Mouse (Mus musculus): Measurements from ENCODE around the gene Samd13. TPM values are rescaled to one million over a fixed set of nuclear protein-coding genes. Genes with fewer than 3 reads are reported as not detected.

The Samd13 gene
- polyA plus RNA-seq, 1 experiment from 2014 or later, result 0.31 TPM

DNA sequence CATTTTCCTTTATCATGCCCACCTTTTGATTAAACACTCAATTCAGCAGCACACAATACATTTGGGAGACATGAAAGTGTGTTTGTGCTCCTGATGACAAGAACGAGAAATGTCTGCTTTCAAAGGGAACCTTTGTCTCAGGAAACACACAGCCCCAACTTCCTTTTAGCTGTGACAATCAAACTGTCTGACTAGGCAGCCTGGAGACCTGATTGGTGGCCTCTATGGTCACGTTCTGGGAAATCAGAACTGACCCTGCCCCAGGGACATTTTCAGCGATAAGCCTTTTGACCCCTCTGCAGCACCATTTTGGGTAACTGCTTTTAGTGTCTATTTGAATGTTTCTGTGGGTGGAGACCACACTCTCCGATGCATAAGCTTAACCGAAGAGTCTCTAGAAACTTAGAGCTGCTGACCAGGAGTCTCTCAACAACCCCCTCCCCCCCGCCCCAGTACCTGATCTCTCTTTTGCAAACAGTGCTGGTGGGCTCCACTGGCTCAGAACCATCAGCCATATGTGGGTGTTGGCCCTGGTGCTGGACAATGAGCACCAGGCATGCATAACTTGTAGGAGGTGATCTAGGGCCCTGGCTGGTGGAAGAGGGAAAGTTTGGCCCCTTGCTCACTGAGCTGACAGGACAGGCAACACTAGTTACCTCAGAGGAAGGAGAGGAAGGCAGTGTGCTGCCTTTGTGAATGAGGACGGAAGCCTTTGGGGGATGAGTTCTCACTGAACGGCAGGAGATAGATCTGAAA lies 57.0 kb downstream of the Samd13 start:
- Histone ChIP-seq H3K9ac (no peak overlapping the region), H3K4me3 (no peak overlapping the region), H3K36me3 (replicated peaks) (no peaks in the 10 kb centered on the region), H3K4me1 (no peaks in the 10 kb centered on the region), H3K9me3 (no peaks in the 10 kb centered on the region), H3K4me2 (no peak overlapping the region), H3K27me3 (replicated peaks) (no peaks in the 10 kb centered on the region), H3K27ac (no peak overlapping the region)
- ATAC-seq (replicated peaks), result no peak
- WGBS, result 66% methylated on average over 8 of the region's 8 CpGs

DNA sequence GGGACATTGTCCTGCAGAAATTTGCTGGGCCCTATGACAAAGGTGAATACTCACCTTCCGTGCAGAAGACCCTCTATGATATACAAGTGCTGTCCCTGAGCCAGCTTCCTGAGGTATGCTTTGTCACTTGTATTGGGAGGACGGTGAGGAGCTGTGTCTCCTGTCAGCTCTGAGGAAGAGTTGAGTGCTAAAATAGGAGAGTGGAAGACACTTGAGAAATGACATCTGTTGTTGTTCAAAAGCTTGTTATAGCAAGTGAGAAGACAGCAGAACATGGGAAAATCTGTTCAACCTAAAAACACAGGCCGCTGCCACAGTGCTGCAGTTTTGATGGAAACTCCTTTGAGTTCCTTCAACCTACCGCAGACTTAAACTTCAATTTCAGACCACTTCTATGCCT lies 59.6 kb downstream of the Samd13 start:
- no peak overlapping the region for H3K4me3 ChIP-seq
- H3K4me1 ChIP-seq, result no peaks in the 10 kb centered on the region
- H3K9ac ChIP-seq, result no peak overlapping the region
- ATAC-seq (replicated peaks), result no peak
- no peaks in the 10 kb centered on the region for H3K36me3 ChIP-seq (replicated peaks)
- WGBS, result 92% methylated on average over 4 of the region's 4 CpGs
- no peak overlapping the region for H3K4me2 ChIP-seq
- H3K27ac ChIP-seq, result no peak overlapping the region
- no peaks in the 10 kb centered on the region for H3K27me3 ChIP-seq (replicated peaks)
- no peaks in the 10 kb centered on the region for H3K9me3 ChIP-seq

DNA sequence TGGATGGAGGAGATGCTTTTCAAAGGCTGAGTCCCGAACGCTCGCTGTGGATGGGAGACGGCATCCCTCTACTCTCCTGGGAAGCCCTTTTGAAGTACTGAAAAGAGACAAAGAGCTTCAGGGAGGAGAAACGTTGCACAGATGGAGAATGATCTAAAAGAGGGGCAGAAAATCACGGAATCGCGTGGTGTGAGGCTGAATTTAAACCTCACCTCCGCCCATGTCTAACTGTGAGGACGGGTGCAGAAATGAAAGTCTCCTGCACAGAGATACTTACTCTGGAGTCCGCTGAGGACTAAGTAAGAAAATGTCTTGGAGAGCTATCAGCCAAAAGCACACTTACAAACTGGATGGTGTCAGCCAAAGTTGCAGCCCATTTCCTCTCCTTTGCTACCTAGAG lies 63.4 kb downstream of the Samd13 start:
- ATAC-seq (replicated peaks), result no peak
- WGBS, result 79% methylated on average over 11 of the region's 11 CpGs
- H3K4me3 ChIP-seq, result no peak overlapping the region

DNA sequence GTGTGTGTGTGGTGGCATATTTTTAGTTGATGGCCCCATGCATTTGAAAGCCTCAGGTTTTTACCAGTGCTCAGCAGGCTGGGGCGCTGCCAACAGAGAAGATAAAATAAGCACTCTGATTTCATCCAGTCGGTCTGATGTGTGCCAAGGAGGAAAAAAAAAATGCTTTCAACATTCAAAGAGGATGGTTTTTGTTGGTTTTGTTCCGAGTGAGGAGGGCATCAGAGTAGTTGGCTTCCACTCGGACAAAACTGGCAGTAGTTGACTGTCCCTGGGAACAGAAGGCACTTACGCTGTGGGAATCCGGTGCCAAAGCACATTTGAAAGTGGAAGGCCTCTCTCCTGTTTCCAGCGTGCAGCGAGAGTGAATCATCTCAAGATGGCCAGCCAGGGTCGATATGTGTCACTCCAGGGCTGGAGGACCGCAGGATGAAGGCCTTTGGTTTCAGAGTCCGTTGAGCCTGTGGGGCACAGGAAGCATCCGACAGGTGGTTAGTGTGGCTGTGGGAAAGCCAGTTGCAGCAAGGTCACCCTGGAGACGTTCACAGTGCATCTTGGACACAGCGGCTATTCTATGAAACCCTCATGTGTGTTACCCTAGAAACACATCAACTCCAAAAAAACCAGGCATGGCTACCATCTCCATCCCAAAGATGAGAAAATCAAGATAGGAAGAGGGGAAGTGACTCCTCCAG lies 64.7 kb downstream of the Samd13 start:
- 0 out of 2 replicates have a peak overlapping the region, but pooled peaks have one; percentile 15 for H3K27ac ChIP-seq
- ATAC-seq (replicated peaks), result no peak
- no peaks in the 10 kb centered on the region for H3K36me3 ChIP-seq (replicated peaks)
- H3K9me3 ChIP-seq, result no peaks in the 10 kb centered on the region
- H3K27me3 ChIP-seq (replicated peaks), result no peaks in the 10 kb centered on the region
- H3K4me2 ChIP-seq, result no peak overlapping the region
- no peak overlapping the region for H3K9ac ChIP-seq
- 84% methylated on average over 14 of the region's 14 CpGs for WGBS
- no peak overlapping the region for H3K4me3 ChIP-seq
- H3K4me1 ChIP-seq, result no peaks in the 10 kb centered on the region

More for the DNA sequence above, 63.4 kb downstream of the Samd13 start:
- Histone ChIP-seq H3K9me3 (no peaks in the 10 kb centered on the region), H3K27ac (no peak overlapping the region), H3K36me3 (replicated peaks) (no peaks in the 10 kb centered on the region), H3K4me2 (no peak overlapping the region), H3K4me1 (no peaks in the 10 kb centered on the region), H3K27me3 (replicated peaks) (no peaks in the 10 kb centered on the region), H3K9ac (no peak overlapping the region)

DNA sequence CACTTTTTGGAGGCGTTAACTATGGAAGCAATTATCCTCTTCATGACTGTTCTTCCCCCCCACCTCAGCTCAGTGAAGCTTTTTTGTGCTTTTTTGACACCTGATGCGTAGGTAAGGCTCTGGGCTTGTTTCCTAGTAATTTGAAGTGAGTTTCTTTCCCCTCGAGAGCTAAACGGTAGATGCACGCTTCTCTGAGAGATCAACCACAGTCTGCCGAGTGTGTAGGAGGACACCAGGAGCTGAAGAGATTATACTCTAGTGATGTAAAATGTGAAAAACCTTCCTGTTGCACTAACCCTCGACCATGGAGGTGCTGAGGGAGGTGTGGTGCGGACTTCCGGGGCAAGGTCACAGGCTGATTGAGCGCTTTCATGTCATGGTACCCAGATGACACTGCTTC lies 65.3 kb downstream of the Samd13 start:
- Histone ChIP-seq H3K4me2 (no peak overlapping the region), H3K9ac (no peak overlapping the region), H3K9me3 (no peaks in the 10 kb centered on the region), H3K36me3 (replicated peaks) (no peaks in the 10 kb centered on the region), H3K4me3 (no peak overlapping the region), H3K27me3 (replicated peaks) (no peaks in the 10 kb centered on the region), H3K4me1 (no peaks in the 10 kb centered on the region), H3K27ac (no peak overlapping the region)
- 89% methylated on average over 10 of the region's 10 CpGs for WGBS
- no peak for ATAC-seq (replicated peaks)

DNA sequence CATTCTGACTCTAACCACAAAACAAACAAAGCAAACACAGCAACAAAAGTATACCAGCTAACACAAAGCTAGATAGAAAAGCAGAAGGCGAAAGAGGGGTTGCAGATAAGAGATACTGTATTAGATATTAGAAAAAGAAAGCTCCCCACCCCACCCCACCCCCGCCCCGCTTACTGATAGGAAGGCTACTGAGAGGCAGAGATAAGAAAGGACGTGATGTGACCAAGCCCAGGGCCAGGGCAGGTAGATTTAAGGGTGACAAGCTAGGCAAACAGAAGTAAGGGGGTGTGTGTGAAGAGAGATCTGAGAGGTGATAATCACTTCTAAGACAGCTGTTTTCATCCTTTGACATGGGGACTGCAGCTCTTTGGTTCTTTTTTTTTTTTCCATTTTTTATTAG lies 67.0 kb downstream of the Samd13 start:
- Histone ChIP-seq H3K9ac (no peak overlapping the region), H3K9me3 (no peaks in the 10 kb centered on the region), H3K4me1 (no peaks in the 10 kb centered on the region), H3K4me3 (no peak overlapping the region), H3K36me3 (replicated peaks) (no peaks in the 10 kb centered on the region), H3K27me3 (replicated peaks) (no peaks in the 10 kb centered on the region), H3K4me2 (no peak overlapping the region), H3K27ac (no peak overlapping the region)
- ATAC-seq (replicated peaks), result no peak
- WGBS, result 90% methylated on average over 4 of the region's 4 CpGs

DNA sequence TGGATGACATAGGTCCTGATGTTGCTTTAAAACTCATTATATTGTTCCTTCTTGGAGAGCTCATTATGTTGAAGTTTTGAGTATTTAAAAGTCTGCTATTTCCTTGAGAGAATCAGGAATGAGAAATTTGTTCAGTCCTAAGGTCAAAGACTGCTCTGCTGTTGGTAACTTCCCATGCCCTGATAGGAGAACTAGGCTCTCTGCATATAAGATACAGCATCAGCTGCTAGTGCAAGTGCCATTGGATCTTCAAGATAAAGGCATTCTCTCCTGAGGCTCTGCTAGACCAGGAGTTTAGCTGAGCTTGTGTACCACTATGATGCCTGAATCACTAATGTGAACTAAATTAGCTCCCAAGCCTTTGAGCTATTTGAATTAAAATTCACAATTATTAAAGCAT lies 67.4 kb downstream of the Samd13 start:
- no peak for ATAC-seq (replicated peaks)
- Histone ChIP-seq H3K9ac (no peak overlapping the region), H3K36me3 (replicated peaks) (no peaks in the 10 kb centered on the region), H3K27ac (no peak overlapping the region), H3K4me2 (no peak overlapping the region), H3K9me3 (no peaks in the 10 kb centered on the region), H3K4me3 (no peak overlapping the region), H3K27me3 (replicated peaks) (no peaks in the 10 kb centered on the region), H3K4me1 (no peaks in the 10 kb centered on the region)

DNA sequence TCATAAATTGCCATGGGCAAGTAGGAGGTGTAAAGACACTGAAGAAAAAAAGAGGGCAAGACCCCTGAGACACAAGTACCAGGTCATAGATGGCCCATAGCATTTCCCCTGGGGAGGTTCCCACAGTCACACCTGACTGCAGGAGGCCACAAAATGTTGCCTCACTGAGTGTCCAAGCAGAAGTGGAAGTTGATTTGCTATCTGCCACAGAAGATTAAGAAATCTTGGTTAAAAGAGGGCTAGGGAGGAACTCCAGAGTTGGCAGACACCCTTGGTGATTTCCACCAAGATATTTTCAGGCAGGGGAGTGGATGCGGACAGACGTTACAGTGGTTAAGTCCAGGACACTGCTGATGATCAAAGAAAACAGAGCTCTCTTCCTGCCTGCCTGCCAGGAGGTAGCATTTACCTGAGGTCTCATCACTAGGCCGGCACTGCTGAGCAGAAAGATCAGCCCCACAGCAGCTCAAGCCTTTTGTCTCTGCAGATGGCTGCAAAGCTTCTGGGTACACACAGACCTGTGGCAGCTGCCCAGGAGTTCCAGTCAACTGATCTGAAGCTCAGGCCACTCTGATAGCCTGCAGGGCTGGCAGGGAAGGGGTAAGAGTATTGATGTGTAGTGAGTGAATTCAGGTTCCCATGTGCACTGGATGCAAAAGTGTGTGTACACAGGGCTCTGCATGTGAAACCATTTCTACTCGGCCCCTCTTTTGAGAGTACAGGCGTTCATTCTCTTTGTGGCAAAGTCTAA lies 68.7 kb downstream of the Samd13 start:
- H3K4me3 ChIP-seq, result no peak overlapping the region

DNA sequence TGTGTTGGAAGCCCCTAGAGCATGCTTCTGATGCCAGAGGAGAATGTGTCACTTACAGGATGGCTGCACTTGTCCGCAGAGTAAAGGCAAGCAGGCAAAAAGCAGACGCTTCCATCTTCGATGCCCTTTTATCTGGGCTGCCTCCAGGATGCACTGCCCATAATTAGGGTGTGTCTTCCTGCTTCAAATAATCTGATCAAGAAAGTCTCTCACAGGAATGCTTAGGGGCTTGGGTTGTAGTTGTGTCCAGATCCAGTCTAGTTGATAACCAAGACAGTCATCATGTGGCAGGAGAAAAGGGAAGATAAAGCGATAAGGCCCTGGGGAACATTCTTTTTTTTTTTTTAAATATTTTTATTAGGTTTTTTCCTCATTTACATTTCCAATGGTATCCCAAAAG lies 69.9 kb downstream of the Samd13 start, which contains the start of gene Dnase2b:
TSS of gene Dnase2b (minus strand) at position 101 of the 400 bp plus-strand sequence.
- ATAC-seq (replicated peaks), result no peak
- Histone ChIP-seq H3K4me1 (no peaks in the 10 kb centered on the region), H3K36me3 (replicated peaks) (no peaks in the 10 kb centered on the region), H3K4me3 (no peak within 1 kb of the TSS), H3K9me3 (no peaks in the 10 kb centered on the region), H3K27me3 (replicated peaks) (no peaks in the 10 kb centered on the region), H3K27ac (no peak within 1 kb of the TSS), H3K4me2 (no peak within 1 kb of the TSS), H3K9ac (no peak within 1 kb of the TSS)
- WGBS, result 95% methylated on average over 4 of the region's 4 CpGs

More for the DNA sequence above, 68.7 kb downstream of the Samd13 start:
- H3K9ac ChIP-seq, result no peak overlapping the region
- H3K27me3 ChIP-seq (replicated peaks), result no peaks in the 10 kb centered on the region
- no peaks in the 10 kb centered on the region for H3K4me1 ChIP-seq
- no peaks in the 10 kb centered on the region for H3K9me3 ChIP-seq
- no peaks in the 10 kb centered on the region for H3K36me3 ChIP-seq (replicated peaks)
- 73% methylated on average over 5 of the region's 5 CpGs for WGBS
- no peak overlapping the region for H3K27ac ChIP-seq
- no peak overlapping the region for H3K4me2 ChIP-seq
- ATAC-seq (replicated peaks), result no peak

DNA sequence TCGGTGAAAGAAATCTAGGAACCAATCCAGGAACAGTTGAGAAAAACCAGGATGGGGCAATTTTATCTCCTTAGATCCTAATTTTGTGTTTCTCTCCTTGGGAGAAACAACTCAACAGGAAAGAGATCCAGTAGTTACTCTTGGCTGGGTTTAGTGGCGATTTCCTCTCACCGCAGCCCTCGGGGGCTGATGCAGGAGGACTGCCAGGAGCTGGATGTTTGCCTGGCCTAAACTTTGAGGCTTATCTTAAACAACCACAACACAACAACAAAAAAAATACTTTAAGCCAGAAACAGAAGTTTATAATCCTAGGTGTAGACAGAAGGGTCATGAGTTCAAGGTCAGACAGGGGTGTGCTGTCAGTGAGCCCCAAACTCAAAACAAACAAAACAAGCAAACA lies 73.6 kb downstream of the Samd13 start:
- H3K9ac ChIP-seq, result no peak overlapping the region

DNA sequence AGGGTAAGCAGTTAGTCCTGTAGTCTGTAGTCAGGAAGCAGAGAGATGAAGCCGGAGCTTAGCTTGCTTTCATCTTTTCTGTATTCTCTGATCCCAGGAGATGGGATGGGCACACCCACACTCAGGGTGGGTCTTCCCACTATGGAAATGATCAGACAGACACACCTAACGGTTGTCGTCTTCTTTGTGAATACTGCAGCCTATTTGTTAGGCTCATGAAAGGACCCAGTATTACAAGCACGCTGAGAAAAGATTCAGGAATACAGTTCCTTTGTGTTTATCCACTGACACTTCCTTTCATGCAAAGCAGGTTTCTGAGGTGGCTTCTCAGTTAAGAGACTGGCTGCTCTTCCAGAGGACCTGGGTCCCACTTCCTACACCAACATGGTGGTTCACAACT lies 74.1 kb downstream of the Samd13 start:
- Histone ChIP-seq H3K27ac (no peak overlapping the region), H3K9me3 (no peaks in the 10 kb centered on the region), H3K4me2 (no peak overlapping the region), H3K36me3 (replicated peaks) (no peaks in the 10 kb centered on the region), H3K4me3 (no peak overlapping the region), H3K27me3 (replicated peaks) (no peaks in the 10 kb centered on the region), H3K4me1 (peaks cover 9% of the 10 kb centered on the region; the same call in 1 of the 2 replicates), H3K9ac (no peak overlapping the region)
- WGBS, result 73% methylated on average over 4 of the region's 4 CpGs
- ATAC-seq (replicated peaks), result no peak

More for the DNA sequence above, 73.6 kb downstream of the Samd13 start:
- no peak for ATAC-seq (replicated peaks)
- 87% methylated on average over 4 of the region's 4 CpGs for WGBS
- H3K4me3 ChIP-seq, result no peak overlapping the region
- H3K27me3 ChIP-seq (replicated peaks), result no peaks in the 10 kb centered on the region
- H3K36me3 ChIP-seq (replicated peaks), result no peaks in the 10 kb centered on the region
- H3K4me1 ChIP-seq, result peaks cover 9% of the 10 kb centered on the region; the same call in 1 of the 2 replicates
- no peaks in the 10 kb centered on the region for H3K9me3 ChIP-seq
- no peak overlapping the region for H3K4me2 ChIP-seq
- no peak overlapping the region for H3K27ac ChIP-seq

DNA sequence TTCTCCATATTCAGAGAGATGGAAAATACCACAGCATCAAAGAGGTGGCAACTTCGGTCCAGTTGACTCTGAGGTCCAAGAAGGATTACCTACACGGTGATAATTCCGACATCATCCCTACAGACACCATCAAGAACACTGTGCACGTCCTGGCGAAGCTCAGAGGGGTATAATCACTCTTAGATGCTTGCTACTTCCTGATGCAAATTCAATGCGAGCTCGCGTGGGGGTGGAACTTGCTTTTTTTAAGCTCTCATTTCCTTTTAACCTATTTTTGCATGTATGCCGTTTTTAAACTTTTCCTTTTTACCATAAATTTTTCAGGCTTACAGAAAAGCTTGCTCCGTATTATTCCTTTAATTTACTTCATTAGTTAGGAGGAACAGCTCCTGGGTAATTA lies 75.1 kb downstream of the Samd13 start:
- no peaks in the 10 kb centered on the region for H3K36me3 ChIP-seq (replicated peaks)
- no peak overlapping the region for H3K27ac ChIP-seq
- no peaks in the 10 kb centered on the region for H3K27me3 ChIP-seq (replicated peaks)
- H3K9ac ChIP-seq, result no peak overlapping the region
- no peak overlapping the region for H3K4me2 ChIP-seq
- 78% methylated on average over 10 of the region's 10 CpGs for WGBS
- peaks cover 9% of the 10 kb centered on the region; the same call in 1 of the 2 replicates for H3K4me1 ChIP-seq
- no peak for ATAC-seq (replicated peaks)
- no peaks in the 10 kb centered on the region for H3K9me3 ChIP-seq
- H3K4me3 ChIP-seq, result no peak overlapping the region
